Mouse (Mus musculus) heart, adult 2 months (tissue): ENCODE results near the gene Atp13a2. TPM values are rescaled to one million over a fixed set of nuclear protein-coding genes. Genes with fewer than 3 reads are reported as not detected.
A peak's percentile ranks its signal among the peaks of the same experiment; 100 is the strongest.

Source experiments
- DNase-seq, 2 experiments: peaks; one replicate each; pipeline ENCODE4 v3.0.0; 2021
- H3K27ac ChIP-seq: fragments of 200-600 bp; 2 replicates; pipeline ENCODE4 v1.8.1; 2022
- H3K27me3 ChIP-seq: fragments of 200-500 bp; 2 replicates; pipeline ENCODE4 v1.6.1; 2012; ENCODE audit warnings: mild to moderate bottlenecking, low read length, inconsistent platforms, mixed read lengths; ENCODE audit not compliant: control insufficient read depth, insufficient read depth
- H3K36me3 ChIP-seq: fragments of 200-500 bp; 2 replicates; pipeline ENCODE4 v1.6.1; 2012; ENCODE audit warnings: low read length, inconsistent platforms; ENCODE audit not compliant: control insufficient read depth, insufficient read depth
- H3K4me1 ChIP-seq: fragments of 200-500 bp; 2 replicates; pipeline ENCODE4 v1.6.1; 2011; ENCODE audit warnings: low read length; ENCODE audit not compliant: control insufficient read depth, insufficient read depth
- H3K4me3 ChIP-seq: fragments of 200-600 bp; 2 replicates; pipeline ENCODE4 v1.8.1; 2022
- H3K79me2 ChIP-seq: fragments of 200-500 bp; replicated peaks from 2 replicates; pipeline ENCODE4 v1.6.1; 2012; ENCODE audit warnings: mild to moderate bottlenecking, inconsistent platforms, low read length, moderate library complexity, mixed read lengths; ENCODE audit not compliant: control insufficient read depth, insufficient read depth
- H3K9ac ChIP-seq: fragments of 200-500 bp; 2 replicates; pipeline ENCODE4 v1.6.1; 2012; ENCODE audit warnings: low read depth, mild to moderate bottlenecking, control low read depth, inconsistent platforms, low read length, mixed read lengths
- CTCF ChIP-seq: fragments of 200-600 bp; IDR thresholded peaks from 2 replicates; pipeline ENCODE4 v1.8.1; 2022; ENCODE audit warnings: antibody characterized with exemption, mild to moderate bottlenecking, moderate library complexity
- EP300 ChIP-seq: fragments of 200-500 bp; IDR thresholded peaks from 2 replicates; pipeline ENCODE4 v1.6.1; 2011; ENCODE audit warnings: low read depth, low read length, control low read depth; ENCODE audit not compliant: insufficient read depth
- POLR2A ChIP-seq: fragments of 200-500 bp; IDR thresholded peaks from 2 replicates; pipeline ENCODE4 v1.6.1; 2011; ENCODE audit warnings: mild to moderate bottlenecking, low read depth, low read length, control low read depth; ENCODE audit not compliant: insufficient read depth
- WGBS: fragments of 180-500 bp; shearing (Covaris S2); methylation state at CpG from one replicate; pipeline ENCODE4 v1.1.7; 2018; 5-methylcytosine and 5-hydroxymethylcytosine counted together
- intact Hi-C: fragments of 180-260 bp; cut with DNase I; formaldehyde crosslinking; loops from one replicate; pipeline ENCODE4 v1.15.1; 2025
- polyA plus RNA-seq: library from polyadenylated mRNA; depleted of rRNA; stranded (reverse); fragments of >200 nt; gene quantifications from 2 replicates; pipeline ENCODE4 v1.2.3, GENCODE M21; 2012
- total RNA-seq, 2 experiments: library from RNA; stranded (reverse); gene quantifications; 2 replicates each; pipeline ENCODE4 v1.2.3; 2021

The Atp13a2 gene
- total and polyA plus RNA-seq, 3 experiments, result 15.1 to 34.8 (median 17.7) TPM

GRCm38 (mm10) chr4:141021614-141021929 lies 34.9 kb downstream of the Atp13a2 start:
- peaks cover 9% of the 10 kb centered on the region for H3K4me1 ChIP-seq

GRCm38 (mm10) chr4:141024052-141024451 lies 37.4 kb downstream of the Atp13a2 start:
- intact Hi-C loops, result loop anchor here (10.0 kb wide), 1 partner anchor 299 kb away; no protein-coding TSS in a partner anchor

More at GRCm38 (mm10) chr4:141021614-141021929, 34.9 kb downstream of the Atp13a2 start:
- intact Hi-C loops, result loop anchor here (10.0 kb wide), 1 partner anchor 297 kb away; no protein-coding TSS in a partner anchor
- Histone ChIP-seq H3K36me3 (no peaks in the 10 kb centered on the region), H3K27me3 (no peaks in the 10 kb centered on the region), H3K79me2 (no peaks in the 10 kb centered on the region), H3K4me3 (no peak overlapping the region), H3K27ac (no peak overlapping the region; the same call in 1 of the 2 replicates), H3K9ac (0 out of 2 replicates have a peak overlapping the region, but pooled peaks have one; percentile 33)
- 51% methylated on average over 11 of the region's 11 CpGs for WGBS
- DNase-seq, result no peak
- TF ChIP-seq CTCF, result no peak
- TF ChIP-seq EP300, result no peak
- TF ChIP-seq POLR2A, result no peak

GRCm38 (mm10) chr4:141024992-141025391 lies 38.3 kb downstream of the Atp13a2 start:
- intact Hi-C loops, result loop anchor here (10.0 kb wide), 1 partner anchor 300 kb away; no protein-coding TSS in a partner anchor
- TF ChIP-seq CTCF, result no peak
- no peak for TF ChIP-seq POLR2A
- TF ChIP-seq EP300, result no peak
- H3K9ac ChIP-seq, result no peak overlapping the region

More at GRCm38 (mm10) chr4:141024052-141024451, 37.4 kb downstream of the Atp13a2 start:
- H3K27ac ChIP-seq, result no peak overlapping the region
- H3K9ac ChIP-seq, result no peak overlapping the region
- no peaks in the 10 kb centered on the region for H3K79me2 ChIP-seq
- H3K27me3 ChIP-seq, result no peaks in the 10 kb centered on the region
- H3K4me3 ChIP-seq, result no peak overlapping the region
- no peaks in the 10 kb centered on the region for H3K36me3 ChIP-seq
- WGBS, result 45% methylated on average over 9 of the region's 9 CpGs
- no peak for DNase-seq
- H3K4me1 ChIP-seq, result peaks cover 9% of the 10 kb centered on the region
- no peak for TF ChIP-seq POLR2A
- TF ChIP-seq EP300, result no peak
- TF ChIP-seq CTCF, result no peak

GRCm38 (mm10) chr4:141030541-141031206 lies 44.0 kb downstream of the Atp13a2 start:
- intact Hi-C loops, result loop anchor here (1.0 to 2.0 kb wide), 2 partner anchors 44 to 66 kb away; partner anchors contain the start of gene Atp13a2
- Histone ChIP-seq H3K27me3 (no peaks in the 10 kb centered on the region), H3K27ac (no peak overlapping the region), H3K36me3 (no peaks in the 10 kb centered on the region), H3K4me3 (no peak overlapping the region), H3K4me1 (peaks cover 2% of the 10 kb centered on the region), H3K9ac (no peak overlapping the region), H3K79me2 (no peaks in the 10 kb centered on the region)
- 87% methylated on average over 17 of the region's 18 CpGs for WGBS
- no peak for DNase-seq
- TF ChIP-seq POLR2A, result no peak
- no peak for TF ChIP-seq EP300
- no peak for TF ChIP-seq CTCF

More at GRCm38 (mm10) chr4:141024992-141025391, 38.3 kb downstream of the Atp13a2 start:
- no peaks in the 10 kb centered on the region for H3K79me2 ChIP-seq
- WGBS, result 91% methylated on average over 27 of the region's 27 CpGs
- H3K27me3 ChIP-seq, result no peaks in the 10 kb centered on the region
- no peak overlapping the region for H3K27ac ChIP-seq
- H3K36me3 ChIP-seq, result no peaks in the 10 kb centered on the region
- H3K4me3 ChIP-seq, result no peak overlapping the region
- no peak for DNase-seq
- H3K4me1 ChIP-seq, result peaks cover 9% of the 10 kb centered on the region

- no peak overlapping the region for H3K9ac ChIP-seq
- peak; percentile 77 to 86 for DNase-seq
- H3K27ac ChIP-seq, result no peak overlapping the region
- no peaks in the 10 kb centered on the region for H3K36me3 ChIP-seq
- H3K4me3 ChIP-seq, result no peak overlapping the region
- peaks cover 2% of the 10 kb centered on the region for H3K4me1 ChIP-seq
- intact Hi-C loops, result loop anchor here (1.0 to 2.0 kb wide), 2 partner anchors 45 to 67 kb away; partner anchors contain the start of gene Atp13a2
- H3K79me2 ChIP-seq, result no peaks in the 10 kb centered on the region
- H3K27me3 ChIP-seq, result no peaks in the 10 kb centered on the region
- TF ChIP-seq POLR2A (no peak), EP300 (peak; percentile 88; the same call in 1 of the 2 replicates), CTCF (peak; percentile 98; the same call in 1 of the 2 replicates)
- 12% methylated on average over 6 of the region's 6 CpGs for WGBS
Observed at GRCm38 (mm10) chr4:141031733-141032132, 45.1 kb downstream of the Atp13a2 start.
